Mouse (Mus musculus) CH12.LX (cell line): ENCODE results near the gene Nfu1. TPM values are rescaled to one million over a fixed set of nuclear protein-coding genes. Genes with fewer than 3 reads are reported as not detected.

Source experiments
- DNase-seq: peaks from one replicate; pipeline ENCODE4 v3.0.0-alpha.2; 2013; ENCODE audit errors: extremely low read depth
- H3K27ac ChIP-seq: 2 replicates; pipeline ENCODE4 v1.5.1; 2012; ENCODE audit warnings: low read depth, mild to moderate bottlenecking, control low read depth, moderate library complexity; ENCODE audit not compliant: insufficient read depth
- H3K27me3 ChIP-seq: replicated peaks from 2 replicates; pipeline ENCODE3; 2012; ENCODE audit warnings: inconsistent platforms
- H3K36me3 ChIP-seq, 2 experiments: replicated peaks in 1 of 2; 2 replicates each; pipeline versions ENCODE3 to v1.6.1; 2012; ENCODE audit warnings: inconsistent platforms in 1 of 2, low read length in 1 of 2, mild to moderate bottlenecking in 1 of 2, mixed read lengths in 1 of 2, moderate library complexity in 1 of 2; ENCODE audit not compliant: control insufficient read depth in 1 of 2, insufficient read depth in 1 of 2
- H3K4me1 ChIP-seq, 2 experiments: 2 replicates each; pipeline ENCODE4 v1.6.1; 2012; ENCODE audit warnings: inconsistent platforms in 1 of 2, moderate library complexity in 1 of 2; ENCODE audit not compliant: insufficient read depth in 2 of 2, control insufficient read depth in 1 of 2
- H3K4me2 ChIP-seq: 2 replicates; pipeline ENCODE4 v1.6.1; 2012; ENCODE audit warnings: low read depth, mild to moderate bottlenecking, control low read depth; ENCODE audit not compliant: poor library complexity, insufficient read depth, severe bottlenecking
- H3K4me3 ChIP-seq, 3 experiments: fragments of 150-350 bp in 1 of 3; sonication (generic) in 1 of 3; replicated peaks in 1 of 3; 2 replicates each; pipeline versions ENCODE3 to v1.5.1; 2011 to 2012; ENCODE audit warnings: low read depth in 2 of 3, low read length in 2 of 3, mild to moderate bottlenecking in 2 of 3, moderate library complexity in 2 of 3, control low read depth in 1 of 3, improper control_type of control experiment in 1 of 3, inconsistent platforms in 1 of 3, mixed read lengths in 1 of 3; ENCODE audit not compliant: poor library complexity in 1 of 3
- H3K79me2 ChIP-seq: replicated peaks from 2 replicates; pipeline ENCODE4 v1.6.1; 2012; ENCODE audit warnings: mild to moderate bottlenecking, moderate library complexity; ENCODE audit not compliant: control insufficient read depth, poor library complexity, insufficient read depth, severe bottlenecking; ENCODE audit errors: extremely low read depth
- H3K9ac ChIP-seq: 2 replicates; pipeline ENCODE4 v1.6.1; 2012; ENCODE audit warnings: low read depth, mild to moderate bottlenecking, control low read depth, moderate library complexity; ENCODE audit not compliant: insufficient read depth
- H3K9me3 ChIP-seq: replicated peaks from 2 replicates; pipeline ENCODE3; 2012; ENCODE audit warnings: low read length, inconsistent platforms, mixed read lengths
- BHLHE40 ChIP-seq: IDR thresholded peaks from 2 replicates; pipeline ENCODE4 v1.6.1; 2011; ENCODE audit warnings: mild to moderate bottlenecking, low read depth, low read length, improper control_type of control experiment
- CHD2 ChIP-seq: IDR thresholded peaks from 2 replicates; pipeline ENCODE4 v1.6.1; 2011; ENCODE audit warnings: low read length, improper control_type of control experiment
- CTCF ChIP-seq, 2 experiments: IDR thresholded peaks in 1 of 2; conservative IDR thresholded peaks in 1 of 2; 2 replicates each; pipeline ENCODE4 v1.5.1; 2011 to 2012; ENCODE audit warnings: low read depth in 2 of 2, low read length in 2 of 2, improper control_type of control experiment in 1 of 2, inconsistent platforms in 1 of 2, mild to moderate bottlenecking in 1 of 2, moderate library complexity in 1 of 2
- ETS1 ChIP-seq: conservative IDR thresholded peaks from 2 replicates; pipeline ENCODE4 v1.6.1; 2012; ENCODE audit warnings: low read depth, mild to moderate bottlenecking, inconsistent platforms, low read length, improper control_type of control experiment, moderate library complexity
- GABPA ChIP-seq: IDR thresholded peaks from 2 replicates; pipeline ENCODE4 v1.6.1; 2012; ENCODE audit warnings: low read depth, low read length, improper control_type of control experiment, inconsistent platforms; ENCODE audit not compliant: insufficient replicate concordance
- HCFC1 ChIP-seq: IDR thresholded peaks from 2 replicates; pipeline ENCODE4 v1.6.1; 2012; ENCODE audit warnings: low read depth, mild to moderate bottlenecking, inconsistent platforms, low read length, improper control_type of control experiment
- IRF4 ChIP-seq: IDR thresholded peaks from 2 replicates; pipeline ENCODE4 v1.6.1; 2014; ENCODE audit warnings: low read depth, mild to moderate bottlenecking, inconsistent platforms, low read length, improper control_type of control experiment
- JUN ChIP-seq: IDR thresholded peaks from 2 replicates; pipeline ENCODE4 v1.6.1; 2011; ENCODE audit warnings: low read depth, mild to moderate bottlenecking, low read length, improper control_type of control experiment, moderate library complexity; ENCODE audit not compliant: insufficient read depth
- KAT2A ChIP-seq: IDR thresholded peaks from 2 replicates; pipeline ENCODE4 v1.6.1; 2012; ENCODE audit warnings: low read length, improper control_type of control experiment, inconsistent platforms; ENCODE audit not compliant: insufficient replicate concordance
- MAZ ChIP-seq: IDR thresholded peaks from 2 replicates; pipeline ENCODE4 v1.6.1; 2012; ENCODE audit warnings: low read depth, mild to moderate bottlenecking, inconsistent platforms, low read length, improper control_type of control experiment, moderate library complexity
- NELFE ChIP-seq: IDR thresholded peaks from 2 replicates; pipeline ENCODE4 v1.6.1; 2011; ENCODE audit warnings: low read depth, low read length, improper control_type of control experiment
- POLR2A ChIP-seq: IDR thresholded peaks from 2 replicates; pipeline ENCODE4 v1.6.1; 2011; ENCODE audit warnings: low read depth, mild to moderate bottlenecking, improper control_type of control experiment, low read length
- POLR2AphosphoS2 ChIP-seq: IDR thresholded peaks from 2 replicates; pipeline ENCODE4 v1.6.1; 2011; ENCODE audit warnings: low read depth, low read length, improper control_type of control experiment
- RAD21 ChIP-seq: IDR thresholded peaks from 2 replicates; pipeline ENCODE4 v1.6.1; 2011; ENCODE audit warnings: low read depth, mild to moderate bottlenecking, low read length, improper control_type of control experiment, moderate library complexity
- SIN3A ChIP-seq: IDR thresholded peaks from 2 replicates; pipeline ENCODE4 v1.6.1; 2012; ENCODE audit warnings: low read length, improper control_type of control experiment, inconsistent platforms
- TCF12 ChIP-seq: IDR thresholded peaks from 2 replicates; pipeline ENCODE4 v1.6.1; 2014; ENCODE audit warnings: low read depth, mild to moderate bottlenecking, inconsistent platforms, low read length, improper control_type of control experiment
- USF2 ChIP-seq: conservative IDR thresholded peaks from 2 replicates; pipeline ENCODE4 v1.6.1; 2011; ENCODE audit warnings: low read depth, low read length, improper control_type of control experiment
- ZC3H11A ChIP-seq: IDR thresholded peaks from 2 replicates; pipeline ENCODE4 v1.6.1; 2012; ENCODE audit warnings: low read depth, mild to moderate bottlenecking, inconsistent platforms, low read length, improper control_type of control experiment
- ZKSCAN1 ChIP-seq: IDR thresholded peaks from 2 replicates; pipeline ENCODE4 v1.6.1; 2012; ENCODE audit warnings: low read depth, inconsistent platforms, low read length, improper control_type of control experiment, borderline replicate concordance
- ZMIZ1 ChIP-seq: IDR thresholded peaks from 2 replicates; pipeline ENCODE4 v1.6.1; 2012; ENCODE audit warnings: low read depth, mild to moderate bottlenecking, inconsistent platforms, low read length, improper control_type of control experiment
- ZNF384 ChIP-seq: IDR thresholded peaks from 2 replicates; pipeline ENCODE4 v1.6.1; 2012; ENCODE audit warnings: low read depth, low read length, improper control_type of control experiment, inconsistent platforms
- dilution Hi-C: fragments of 300-500 bp; cut with MboI; formaldehyde crosslinking; loops from 2 replicates; pipeline ENCODE4 v1.14.3; 2020; ENCODE audit warnings: low sequenced_read_pairs; ENCODE audit not compliant: extremely low pct_unique_long_range_greater_than_20kb, extremely low pct_ligation_motif_present
- in situ Hi-C: fragments of 300-500 bp; cut with MboI; formaldehyde crosslinking; loops from 3 replicates; pipeline ENCODE4 v1.14.3; 2019; ENCODE audit warnings: low sequenced_read_pairs, low pct_ligation_motif_present, low pct_unique_long_range_greater_than_20kb, mixed read lengths
- polyA plus RNA-seq: library from polyadenylated mRNA; unstranded; fragments of >175 nt; gene quantifications from 2 replicates; pipeline ENCODE4 v1.2.1, GENCODE M21; 2012; ENCODE audit warnings: low read depth; ENCODE audit not compliant: insufficient read length
- total RNA-seq, 2 experiments: library from RNA; depleted of rRNA; stranded (reverse); fragments of 300-350 nt in 1 of 2; fragments of >200 nt in 1 of 2; gene quantifications; 2 replicates each; pipeline ENCODE4 v1.2.3; 2012 to 2014

Nfu1 gene
- total and polyA plus RNA-seq, 3 experiments: 109 to 195 (median 133) TPM

- H3K4me1 ChIP-seq: peaks cover 32 to 76% of the 10 kb centered on the region in 2 experiments
- no peaks in the 10 kb centered on the region for H3K27me3 ChIP-seq
- H3K36me3 ChIP-seq: peaks cover 30 to 74% of the 10 kb centered on the region in 2 experiments
- H3K79me2 ChIP-seq: peaks cover 2% of the 10 kb centered on the region; the same call in 1 of the 2 replicates
- H3K9ac ChIP-seq: peak overlapping the region; percentile 36; the same call in 1 of the 2 replicates
- H3K9me3 ChIP-seq: no peaks in the 10 kb centered on the region
- DNase-seq: no peak
- in situ Hi-C loops: no loop called here
- no peak overlapping the region for H3K4me3 ChIP-seq
- H3K27ac ChIP-seq: peak overlapping the region; percentile 17
- TF ChIP-seq POLR2AphosphoS2 (no peak), ETS1 (no peak), ZKSCAN1 (no peak), ZC3H11A (no peak), BHLHE40 (no peak), JUN (no peak), RAD21 (no peak), USF2 (no peak), NELFE (no peak), MAZ (no peak), SIN3A (no peak), ZNF384 (no peak), TCF12 (no peak), CHD2 (no peak), ZMIZ1 (no peak)
- H3K4me2 ChIP-seq: no peak overlapping the region
- dilution Hi-C loops: no loop called here
Measured at GRCm38 (mm10) chr6:87070641-87071040, 61.6 kb downstream of the Nfu1 start.

GRCm38 (mm10) chr6:87072759-87073158 is 63.7 kb downstream of the Nfu1 start:
- no peak overlapping the region for H3K4me2 ChIP-seq
- no peak overlapping the region for H3K9ac ChIP-seq
- no peak overlapping the region for H3K27ac ChIP-seq
- no peaks in the 10 kb centered on the region for H3K9me3 ChIP-seq
- H3K79me2 ChIP-seq: peaks cover 2% of the 10 kb centered on the region; the same call in 1 of the 2 replicates
- H3K36me3 ChIP-seq: peaks cover 18 to 70% of the 10 kb centered on the region in 2 experiments
- TF ChIP-seq HCFC1: no peak
- no peak for TF ChIP-seq POLR2A
- TF ChIP-seq CHD2: no peak
- no peak for TF ChIP-seq NELFE
- no peak for TF ChIP-seq ZNF384
- TF ChIP-seq CTCF (conservative IDR thresholded peaks at IDR 0.05 in 1 of 2, IDR thresholded peaks at IDR 0.05 in 1 of 2; ENCODE audit: low read depth in 2 of 2, low read length in 2 of 2): no peak
- no peak for TF ChIP-seq KAT2A
- no peak for TF ChIP-seq IRF4
- no peak for TF ChIP-seq GABPA
- in situ Hi-C loops (no loop called here), dilution Hi-C loops (no loop called here)
- DNase-seq: no peak
- H3K4me3 ChIP-seq: no peak overlapping the region
- peaks cover 32 to 93% of the 10 kb centered on the region in 2 experiments for H3K4me1 ChIP-seq
- H3K27me3 ChIP-seq: no peaks in the 10 kb centered on the region
